Mouse (Mus musculus) induced T-regulatory cell, adult 2 months (primary cell): Measurements from ENCODE around the gene Jph3.

ENCODE experiments used
- DNase-seq: peaks from one replicate; pipeline ENCODE4 v3.0.0-alpha.2; 2012; ENCODE audit warnings: low read depth

Jph3 gene

DNA sequence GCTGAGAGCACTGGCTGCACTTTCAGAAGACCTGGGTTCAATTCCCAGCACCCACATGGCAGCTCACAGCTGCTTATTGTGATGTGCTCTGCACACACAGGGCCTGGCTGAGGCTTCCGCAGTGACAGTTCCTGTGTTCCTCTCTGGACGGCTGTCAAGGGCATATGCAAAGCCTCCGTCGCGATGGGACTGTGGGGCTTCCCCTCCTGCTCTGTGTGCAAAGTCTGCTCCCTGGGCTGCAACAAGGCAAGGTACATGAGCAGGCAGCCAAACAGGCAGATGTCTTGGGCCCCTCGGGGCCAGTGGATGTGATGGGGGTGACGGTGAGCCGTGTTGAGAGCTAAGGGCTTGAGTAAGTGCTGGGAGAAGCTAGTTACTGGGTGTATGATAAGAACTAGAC lies 59.4 kb downstream of the Jph3 start:
- peak; percentile 12 for DNase-seq

GRCm38 (mm10) chr8:121792159-121792558 lies 62.7 kb downstream of the Jph3 start:
- DNase-seq: peak; percentile 12

DNA sequence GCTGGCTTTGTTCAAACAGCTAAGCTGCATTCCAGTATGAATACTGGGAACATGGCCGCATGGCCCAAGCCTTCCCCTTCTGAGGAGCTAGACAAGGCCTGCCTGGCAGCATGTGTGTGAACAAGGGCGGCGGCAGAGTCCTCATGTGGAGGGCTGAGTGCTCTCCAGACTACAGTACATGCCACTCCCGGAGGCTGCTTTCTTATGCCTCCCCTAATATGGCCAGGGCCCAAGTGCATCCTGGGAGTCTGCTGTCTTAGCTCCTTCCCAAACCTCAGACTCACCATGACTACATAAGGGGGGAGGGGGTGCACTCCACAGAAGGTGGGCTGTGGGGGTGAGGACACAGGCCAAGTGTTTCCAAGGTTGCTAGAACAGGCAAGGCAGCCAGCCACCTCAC lies 63.2 kb downstream of the Jph3 start:
- DNase-seq: no peak

DNA sequence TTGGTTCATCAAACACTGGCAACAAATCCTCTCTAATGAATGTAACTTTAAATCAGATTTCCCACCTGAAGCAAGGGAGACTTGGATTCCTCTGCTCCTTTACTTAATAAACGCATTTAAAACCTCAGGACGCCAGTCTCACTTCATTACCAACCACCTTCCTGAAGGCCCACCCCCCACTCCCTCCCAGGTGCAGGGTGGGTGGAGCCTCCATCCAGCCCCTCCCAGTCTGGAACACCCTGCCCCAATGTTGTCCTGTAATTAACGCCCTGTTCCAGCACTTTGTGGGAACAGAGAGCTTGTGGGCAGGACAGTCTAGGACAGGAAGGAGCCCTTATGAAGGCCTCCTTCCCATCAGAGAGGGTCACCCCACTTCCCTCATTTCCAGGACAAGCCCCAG lies 64.7 kb downstream of the Jph3 start:
- no peak for DNase-seq

- DNase-seq: no peak
These were observed 66.0 kb downstream of the Jph3 start for GRCm38 (mm10) chr8:121795461-121795860.

- DNase-seq: no peak
These were observed 67.0 kb downstream of the Jph3 start for GRCm38 (mm10) chr8:121796406-121796805.

GRCm38 (mm10) chr8:121798401-121798800 lies 69.0 kb downstream of the Jph3 start:
- DNase-seq: no peak

DNA sequence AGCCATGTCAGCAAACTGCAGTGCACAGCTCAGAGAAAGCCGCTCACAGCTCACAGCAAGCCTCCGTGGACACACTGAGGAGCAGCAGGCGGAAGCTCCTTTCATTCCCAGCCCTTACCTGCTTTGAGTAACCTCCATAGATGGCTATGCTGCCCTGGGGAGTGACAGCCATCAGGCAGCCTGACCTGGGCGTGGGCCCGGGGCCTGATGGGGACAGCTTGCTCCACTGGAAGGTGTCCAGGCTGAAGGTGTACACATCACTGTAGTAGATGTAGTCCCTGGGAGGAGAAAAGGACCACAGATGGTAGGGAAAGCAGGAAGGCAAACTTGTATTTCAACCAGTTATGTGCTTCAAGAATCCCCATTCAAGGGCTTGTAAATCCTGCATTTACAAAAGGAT lies 75.4 kb downstream of the Jph3 start:
- no peak for DNase-seq

- no peak for DNase-seq
These were observed 76.7 kb downstream of the Jph3 start for GRCm38 (mm10) chr8:121806126-121806525.

DNA sequence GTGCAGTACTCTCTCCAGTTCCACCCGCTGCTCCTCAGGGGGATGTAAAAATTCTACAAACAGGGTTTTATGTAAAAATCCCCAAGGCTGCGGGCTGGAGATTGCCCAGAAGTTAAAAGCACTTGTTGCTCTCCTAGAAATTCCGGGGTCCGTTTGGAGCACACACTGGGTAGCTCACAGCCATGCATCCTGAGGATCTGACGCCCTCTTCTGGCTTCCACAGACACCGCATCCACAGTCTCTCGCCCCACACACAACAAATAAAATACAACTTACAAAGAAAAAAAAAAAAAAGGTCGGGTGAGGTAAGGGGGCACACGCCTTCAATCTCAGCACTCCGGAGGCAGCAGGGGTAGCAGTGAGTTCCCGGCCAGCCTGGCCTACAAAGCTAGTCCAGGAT lies 78.6 kb downstream of the Jph3 start:
- no peak for DNase-seq

DNA sequence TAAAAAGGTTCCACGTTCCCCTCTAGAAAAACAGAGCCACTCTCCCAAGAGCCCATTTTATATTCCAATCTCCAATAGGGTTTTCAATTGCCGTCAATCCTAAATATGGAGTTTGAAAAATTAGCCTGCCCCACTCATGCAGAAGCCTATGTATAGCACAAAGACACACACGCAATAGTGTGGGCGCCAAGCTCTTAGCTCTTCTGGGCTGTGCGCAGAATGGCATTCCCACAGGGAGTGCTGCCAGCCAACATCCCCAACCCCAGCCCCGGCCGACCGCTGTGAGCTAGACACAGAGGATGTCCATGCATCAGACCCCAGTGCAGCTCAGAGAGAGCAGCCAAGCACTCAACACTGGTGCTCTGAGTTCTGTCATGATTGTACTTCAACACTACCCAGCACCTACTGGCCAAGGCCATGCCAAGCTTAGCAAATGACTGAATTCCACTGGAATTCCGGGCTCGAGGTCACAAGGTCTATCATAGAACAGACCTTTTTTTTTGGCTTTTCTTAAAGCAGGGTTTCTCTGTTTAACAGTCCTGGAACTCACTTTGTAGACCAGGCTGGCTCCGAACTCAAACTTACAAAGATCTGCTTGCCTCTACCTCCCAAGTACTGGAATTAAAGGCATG lies 80.2 kb downstream of the Jph3 start:
- no peak for DNase-seq

- DNase-seq: no peak
These were observed 82.1 kb downstream of the Jph3 start for GRCm38 (mm10) chr8:121811502-121811901.

DNA sequence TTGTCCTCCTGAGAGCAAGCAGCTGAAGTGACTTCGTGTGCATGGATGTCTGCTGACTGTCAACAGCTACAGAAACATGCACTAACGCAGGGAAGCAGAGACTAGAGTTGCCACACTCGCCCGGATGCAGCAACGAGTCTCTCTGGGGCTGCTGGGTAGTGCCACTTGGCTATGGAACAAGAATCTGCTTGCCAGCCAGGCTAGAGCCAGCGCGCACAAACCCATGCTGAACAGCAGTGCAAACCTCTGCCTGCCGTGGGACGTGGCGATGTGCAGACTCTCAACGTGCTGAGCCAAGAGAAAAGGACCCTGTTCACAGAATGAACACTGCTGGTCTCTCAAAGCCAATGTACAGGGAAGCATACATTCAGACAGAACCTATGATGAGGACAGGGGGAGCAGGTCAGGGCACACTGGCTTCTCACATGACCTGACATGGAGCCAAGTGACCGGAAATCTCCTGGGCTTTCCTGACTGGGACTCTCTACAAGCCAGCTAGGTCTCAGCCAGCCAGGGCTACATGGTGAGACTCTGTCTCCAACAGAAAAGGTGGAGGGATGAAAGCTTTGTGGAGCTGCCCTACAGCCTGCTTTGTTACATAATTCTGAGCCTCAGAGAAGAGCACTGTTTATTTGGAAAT lies 82.6 kb downstream of the Jph3 start:
- DNase-seq: no peak

DNA sequence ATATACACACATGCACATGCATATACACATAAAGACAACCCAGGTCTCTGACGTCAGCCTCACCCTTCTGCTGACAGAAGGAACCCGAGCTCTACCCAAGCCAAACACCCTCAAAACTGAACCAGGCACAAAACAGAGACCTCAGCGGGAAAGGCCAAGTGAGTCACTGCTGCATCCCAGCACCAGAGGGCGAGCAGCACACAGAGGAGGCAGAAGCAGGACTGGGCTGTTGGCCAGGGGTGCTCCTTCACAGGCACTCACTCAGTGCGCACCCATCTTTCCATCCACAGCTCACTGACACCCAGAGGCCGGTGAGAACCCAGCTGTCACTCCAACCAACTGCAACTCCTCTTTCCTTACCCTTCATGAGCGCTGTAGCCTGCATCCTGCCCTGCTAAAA lies 88.8 kb downstream of the Jph3 start:
- no peak for DNase-seq

DNA sequence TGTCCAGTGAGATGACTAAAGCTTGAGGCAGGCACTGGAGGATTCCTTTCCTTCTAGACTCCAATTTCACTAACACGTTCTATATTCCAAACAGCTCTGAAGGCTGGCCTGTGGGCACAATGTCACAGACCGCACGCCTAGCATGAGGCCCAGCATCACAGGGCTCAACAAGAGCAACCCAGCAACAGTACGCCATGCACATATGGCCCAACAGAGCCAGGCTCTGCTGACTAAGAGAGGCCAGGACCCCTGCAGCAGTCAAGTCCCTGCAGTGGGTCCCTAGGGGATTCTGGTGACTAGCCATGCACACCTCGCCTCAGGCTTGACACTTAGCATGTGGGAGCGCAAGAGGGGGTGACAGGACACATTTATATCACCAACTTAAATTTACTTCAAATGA lies 91.4 kb downstream of the Jph3 start:
- no peak for DNase-seq

DNA sequence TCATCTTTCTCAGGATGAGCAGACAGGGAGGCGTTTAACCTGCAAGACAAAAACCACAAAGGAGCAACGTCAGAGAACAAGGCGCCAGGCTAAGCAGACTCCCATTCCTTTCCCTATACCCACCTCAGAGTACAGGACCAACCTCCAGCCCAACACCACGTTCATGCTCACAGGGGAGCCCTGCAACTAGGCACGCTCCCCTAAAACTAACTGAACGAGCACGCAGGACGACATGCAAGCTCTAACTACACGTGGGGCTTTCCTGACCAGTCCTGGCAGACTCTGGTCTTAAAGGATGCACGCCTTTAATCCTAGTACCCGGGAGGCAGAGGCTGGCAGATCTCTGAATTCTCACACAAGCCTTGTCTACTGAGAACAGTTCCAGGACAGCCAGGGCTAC lies 91.9 kb downstream of the Jph3 start:
- no peak for DNase-seq

DNA sequence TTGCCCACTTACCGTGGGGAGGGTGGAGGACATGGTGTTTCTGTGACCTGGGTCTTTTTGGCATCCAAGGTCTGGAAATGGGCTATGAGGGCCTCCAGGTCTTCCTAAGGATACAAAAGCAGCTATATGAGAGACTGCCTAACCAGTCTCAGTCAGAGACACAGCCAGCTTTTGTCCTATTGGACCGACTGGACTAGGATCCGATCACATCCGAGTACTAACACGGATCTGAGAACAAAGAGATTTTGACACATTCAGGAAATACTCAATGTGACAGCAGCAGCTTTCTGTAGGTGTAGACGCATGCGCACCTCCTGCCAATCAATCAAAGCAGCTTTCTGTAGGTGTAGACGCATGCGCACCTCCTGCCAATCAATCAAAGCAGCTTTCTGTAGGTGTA lies 92.3 kb downstream of the Jph3 start:
- DNase-seq: no peak

- DNase-seq: no peak
These were observed 98.3 kb downstream of the Jph3 start for GRCm38 (mm10) chr8:121827726-121828125.

DNA sequence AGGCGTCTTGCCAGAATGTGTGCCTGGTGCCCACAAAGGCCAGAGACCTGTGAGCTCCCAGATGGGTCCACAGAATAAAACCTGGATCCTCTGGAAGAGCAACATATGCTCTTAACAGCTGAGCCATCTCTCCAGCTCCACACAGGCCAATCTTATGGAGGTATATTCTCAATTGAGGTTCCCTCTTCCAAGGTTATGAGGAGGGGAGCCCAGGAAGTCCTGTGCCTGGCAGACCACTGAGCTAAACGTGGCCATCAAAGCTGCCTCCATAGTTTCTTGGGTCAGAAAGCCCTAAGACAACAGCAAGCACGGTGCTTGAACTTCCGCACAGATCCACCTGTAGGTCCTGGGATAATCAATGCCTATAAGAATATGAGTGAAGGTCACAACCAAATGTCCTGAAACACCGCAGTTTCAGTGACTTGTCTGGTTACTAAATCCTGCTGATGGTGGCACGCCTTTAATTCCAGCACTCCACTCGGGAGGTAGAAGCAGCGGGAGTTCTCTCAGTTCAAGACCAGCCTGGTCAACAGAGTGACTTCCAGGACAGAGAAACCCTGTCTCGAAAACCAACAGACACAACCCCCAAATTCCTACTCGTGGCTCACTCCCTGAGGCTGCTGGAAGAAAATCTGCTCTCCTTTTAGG lies 99.1 kb downstream of the Jph3 start:
- no peak for DNase-seq

DNA sequence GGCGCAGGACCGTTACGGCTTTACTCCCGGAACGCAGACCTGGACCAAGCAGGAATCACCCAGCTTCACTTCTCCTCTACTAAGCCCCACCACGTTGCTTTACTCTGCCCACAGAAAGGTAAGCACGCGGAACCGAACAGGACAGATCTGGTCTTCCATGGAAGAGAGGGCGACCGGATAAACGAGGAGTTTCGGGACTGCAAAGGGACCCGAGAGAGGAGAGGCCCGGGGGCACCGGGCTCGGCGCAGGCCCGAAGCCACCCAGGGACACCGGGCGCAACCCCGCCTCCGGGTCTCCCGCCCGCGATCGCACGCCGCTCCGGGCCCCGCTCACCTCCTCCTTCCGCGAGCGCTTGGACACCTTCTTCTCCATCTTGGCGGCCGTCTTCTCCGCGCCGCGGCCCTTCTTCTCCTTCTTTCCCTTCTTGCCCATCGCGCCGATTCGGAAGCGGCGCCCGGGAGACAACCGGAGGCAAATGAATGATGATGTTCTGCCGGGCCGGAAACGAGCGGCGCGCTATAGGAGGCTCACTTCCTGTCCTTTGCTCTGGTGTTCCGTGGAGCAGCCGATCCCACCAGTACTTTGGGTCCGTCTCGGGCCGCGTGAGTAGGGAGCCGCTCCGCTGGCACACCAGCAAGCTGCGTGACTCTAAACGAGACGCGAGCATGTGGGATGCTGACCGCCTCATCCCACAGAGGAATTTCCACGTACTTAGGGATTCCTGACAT lies 99.8 kb downstream of the Jph3 start, which contains the start of gene Klhdc4:
Gene Klhdc4 (minus strand): TSS at position 522 of the 729 bp plus-strand sequence.
- peak; percentile 98 for DNase-seq

DNA sequence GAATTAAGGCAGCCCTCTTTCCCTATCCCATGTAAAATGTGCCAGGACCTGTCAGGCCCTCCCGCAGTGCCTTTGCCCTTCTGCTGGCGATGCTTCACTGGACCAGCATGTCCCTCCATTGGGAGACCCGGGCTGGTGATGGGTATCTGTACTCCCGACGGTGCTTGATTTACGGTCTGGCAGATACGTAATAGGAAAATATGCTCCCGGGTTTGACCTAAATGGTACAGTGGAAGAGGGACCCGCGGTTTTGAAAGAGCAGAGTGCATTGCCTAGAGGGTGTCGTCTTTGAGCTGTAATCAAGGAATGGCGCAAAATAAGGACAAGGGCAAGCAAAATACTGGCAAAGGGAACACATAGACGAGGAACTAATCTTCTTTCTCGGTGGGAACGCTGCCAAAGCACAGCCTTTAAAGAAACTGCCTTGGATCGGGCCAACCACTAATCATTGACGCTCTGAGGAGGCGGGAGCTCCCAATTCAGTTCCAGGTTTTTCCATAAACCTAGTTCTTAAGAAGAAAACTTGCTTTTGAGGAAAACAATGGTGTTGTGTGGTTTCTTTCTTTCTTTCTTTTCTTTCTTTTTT lies 100.4 kb downstream of the Jph3 start:
- DNase-seq: no peak

DNA sequence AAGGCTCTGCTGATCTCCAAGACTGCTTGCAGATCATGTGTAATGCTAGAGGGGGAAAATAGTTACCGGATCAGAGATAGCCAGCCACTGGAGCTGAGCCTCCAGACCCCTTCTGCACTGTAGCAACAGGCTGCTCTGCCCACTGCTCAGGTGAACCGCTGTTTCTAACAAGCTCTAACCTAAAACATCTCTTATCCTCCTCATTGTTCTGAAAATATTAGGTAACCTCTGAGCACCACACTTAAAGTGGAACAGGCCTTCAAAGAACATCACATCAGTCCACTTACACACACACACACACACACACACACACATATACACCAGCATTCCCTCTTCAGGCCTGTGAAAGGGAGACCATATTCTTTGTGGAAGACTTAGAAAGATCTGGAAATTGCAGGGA lies 102.6 kb downstream of the Jph3 start:
- no peak for DNase-seq

- peak; percentile 94 for DNase-seq
These were observed 103.1 kb downstream of the Jph3 start for GRCm38 (mm10) chr8:121832503-121832902.
